Mouse (Mus musculus) spleen, postnatal 4 days (tissue): ENCODE data around the gene Nphs1.

Source experiments
- DNase-seq, 2 experiments: peaks; one replicate each; pipeline ENCODE4 v3.0.0; 2022; ENCODE audit warnings: low spot score in 2 of 2

Nphs1 gene

DNA sequence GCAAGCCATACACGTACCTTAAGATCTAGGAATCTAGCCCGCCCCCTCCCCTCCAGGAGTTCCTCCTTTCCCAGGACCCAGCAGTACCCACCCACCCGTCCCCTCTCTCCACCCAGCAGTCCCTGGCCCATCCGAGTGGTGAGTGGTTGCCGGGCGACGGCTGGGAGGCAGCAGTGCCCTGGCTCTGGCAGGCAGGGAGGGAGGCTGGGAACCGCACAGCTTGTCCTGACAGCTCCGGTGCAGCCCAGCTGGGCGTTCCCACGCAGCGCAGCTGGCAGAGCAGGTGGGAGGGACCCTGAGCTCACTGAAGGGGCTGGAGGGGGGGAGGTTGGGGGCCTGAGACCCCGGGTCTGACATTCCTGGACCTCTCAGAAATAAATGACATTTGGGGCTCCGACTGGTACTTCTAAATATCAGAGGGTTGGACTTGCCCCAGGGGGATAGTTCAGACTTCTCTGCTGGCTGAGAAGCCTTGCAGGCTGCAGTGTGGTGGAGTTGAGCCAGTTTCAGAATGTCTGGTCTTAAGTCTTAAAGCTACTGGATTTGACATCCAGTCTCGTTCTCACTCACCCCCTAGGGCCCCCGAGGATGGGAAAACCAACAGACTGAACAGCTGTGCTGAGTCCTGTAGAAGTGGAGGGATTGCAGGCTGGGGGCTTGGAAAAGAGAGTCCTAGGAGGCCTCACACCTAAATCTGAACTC is at the start of gene Nphs1, which contains the start of gene Kirrel2:
Nphs1 (plus strand) TSS at position 687 of the 702 bp plus-strand sequence.
Kirrel2 (minus strand) TSS at position 62 of the 702 bp plus-strand sequence.
- DNase-seq = no peak

DNA sequence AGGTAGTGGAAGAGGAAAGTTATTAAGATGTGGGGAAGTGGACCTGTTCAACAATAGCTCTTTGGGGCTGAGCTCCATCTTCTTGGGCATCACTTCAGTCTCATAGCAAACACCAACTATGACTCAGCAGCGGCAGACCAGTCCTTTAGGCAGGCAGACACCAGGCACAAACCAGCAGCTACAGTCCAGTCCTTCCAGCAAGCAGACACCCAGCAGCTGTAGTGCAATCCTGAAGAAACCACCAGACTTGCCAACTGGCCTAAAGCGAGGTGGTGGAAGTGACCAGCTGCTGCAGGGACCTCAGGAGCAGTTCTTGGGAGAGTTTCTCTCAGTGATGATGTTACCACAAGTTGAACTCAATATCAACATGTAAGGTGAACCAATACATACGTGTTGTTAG is 49.5 kb upstream of the Nphs1 start:
- no peak for DNase-seq

DNA sequence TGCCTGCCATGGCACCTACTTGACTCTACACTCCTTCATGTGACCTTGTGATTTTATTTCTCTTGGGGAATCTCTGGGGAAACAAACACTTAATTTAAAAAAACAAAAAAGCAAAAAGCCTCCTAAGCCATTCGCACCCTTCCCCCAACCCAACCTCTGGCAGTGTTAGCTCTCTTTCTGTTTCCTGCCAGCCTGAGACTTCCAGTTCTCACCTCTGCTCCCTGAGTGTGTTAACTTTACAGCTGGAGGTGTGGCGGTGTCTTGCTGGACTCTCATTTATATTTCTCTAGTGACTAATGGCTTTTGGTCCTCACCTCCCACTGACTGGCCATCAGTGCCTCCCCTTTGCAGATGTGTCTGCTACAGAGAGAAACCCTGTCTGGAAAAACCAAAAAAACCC is 48.3 kb upstream of the Nphs1 start:
- no peak for DNase-seq

DNA sequence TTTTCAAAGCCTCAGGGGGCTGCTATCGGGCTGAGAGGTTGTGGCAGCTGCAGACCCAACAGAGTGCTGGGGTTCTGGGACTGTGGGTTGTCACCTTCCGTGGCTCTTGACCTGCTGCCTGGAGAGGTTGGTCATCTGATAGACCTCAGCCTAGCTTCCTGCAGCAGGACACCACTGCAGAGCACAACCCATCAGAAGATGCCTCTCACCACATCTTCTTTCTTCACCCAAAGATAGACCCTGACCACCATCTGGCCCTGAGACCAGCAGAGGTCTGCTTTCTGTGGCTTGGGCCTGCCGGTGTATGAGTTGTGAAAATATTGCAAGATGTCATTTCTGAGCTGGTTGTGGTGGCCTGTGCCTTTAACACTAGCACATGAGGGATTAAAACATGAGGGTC is 47.1 kb upstream of the Nphs1 start:
- no peak for DNase-seq

DNA sequence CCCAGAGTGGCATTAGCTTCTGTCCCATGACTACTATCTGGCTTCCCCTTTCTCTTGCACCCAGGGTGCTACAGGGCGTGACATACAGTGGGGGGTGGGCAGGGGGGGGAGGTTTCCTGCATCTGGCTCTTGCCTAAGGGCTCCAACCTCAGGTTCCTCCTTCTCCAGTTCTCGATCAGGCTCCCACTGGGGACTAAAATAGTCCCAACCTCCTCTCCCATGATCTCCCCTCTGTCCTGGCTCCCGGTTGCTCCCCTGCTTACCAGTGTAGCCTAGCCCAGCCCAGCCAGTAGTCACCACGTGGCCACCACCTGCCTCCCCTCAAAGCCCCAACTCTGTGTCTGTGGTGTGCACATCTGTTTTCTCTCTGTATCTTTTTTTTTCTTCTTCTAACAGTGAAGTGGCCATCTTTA is 45.4 kb upstream of the Nphs1 start:
- DNase-seq = peak; percentile 46 to 75

DNA sequence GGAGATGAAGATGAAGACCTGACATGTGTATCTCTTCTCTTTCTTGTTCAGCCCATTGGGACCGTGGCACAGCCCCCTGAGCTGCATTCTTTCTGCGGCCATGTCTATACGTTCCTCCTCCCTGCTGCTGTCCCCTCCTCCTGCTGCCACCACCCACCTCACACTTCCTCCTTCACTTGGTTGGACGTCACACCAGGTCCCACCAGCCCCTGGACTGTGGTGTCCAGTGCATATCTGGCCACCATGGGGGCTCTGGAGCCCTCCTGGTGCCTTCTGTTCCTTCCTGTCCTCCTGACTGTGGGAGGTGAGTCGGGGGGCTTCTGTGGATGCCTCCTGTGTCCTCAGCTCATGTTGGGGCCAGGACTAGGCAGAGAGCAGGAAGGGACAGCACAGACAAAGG is 44.5 kb upstream of the Nphs1 start, which contains the start of gene Tyrobp:
Tyrobp (plus strand) TSS at position 165 of the 400 bp plus-strand sequence.
- peak; percentile 48 to 76 for DNase-seq

DNA sequence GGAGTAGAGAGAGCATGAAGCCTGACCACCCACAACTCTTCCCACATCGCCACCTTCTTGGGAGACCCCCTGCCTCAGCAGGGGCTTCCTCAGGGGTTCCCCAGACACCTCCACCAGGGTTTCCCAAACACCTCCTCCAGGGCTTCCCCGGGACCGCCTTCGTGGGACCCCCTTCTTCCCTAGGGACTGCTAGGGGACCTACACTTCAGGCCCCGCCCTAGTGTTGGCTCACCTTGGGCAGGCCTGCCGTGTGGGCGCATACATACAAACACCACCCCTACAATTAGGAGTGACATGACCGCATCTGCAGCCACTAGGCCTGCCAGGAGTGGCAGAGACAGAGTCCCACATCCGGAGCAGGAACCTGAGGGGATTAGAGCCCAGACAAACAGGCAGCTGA is 40.3 kb upstream of the Nphs1 start:
- DNase-seq = peak in 1 of 2 experiments; percentile 35

DNA sequence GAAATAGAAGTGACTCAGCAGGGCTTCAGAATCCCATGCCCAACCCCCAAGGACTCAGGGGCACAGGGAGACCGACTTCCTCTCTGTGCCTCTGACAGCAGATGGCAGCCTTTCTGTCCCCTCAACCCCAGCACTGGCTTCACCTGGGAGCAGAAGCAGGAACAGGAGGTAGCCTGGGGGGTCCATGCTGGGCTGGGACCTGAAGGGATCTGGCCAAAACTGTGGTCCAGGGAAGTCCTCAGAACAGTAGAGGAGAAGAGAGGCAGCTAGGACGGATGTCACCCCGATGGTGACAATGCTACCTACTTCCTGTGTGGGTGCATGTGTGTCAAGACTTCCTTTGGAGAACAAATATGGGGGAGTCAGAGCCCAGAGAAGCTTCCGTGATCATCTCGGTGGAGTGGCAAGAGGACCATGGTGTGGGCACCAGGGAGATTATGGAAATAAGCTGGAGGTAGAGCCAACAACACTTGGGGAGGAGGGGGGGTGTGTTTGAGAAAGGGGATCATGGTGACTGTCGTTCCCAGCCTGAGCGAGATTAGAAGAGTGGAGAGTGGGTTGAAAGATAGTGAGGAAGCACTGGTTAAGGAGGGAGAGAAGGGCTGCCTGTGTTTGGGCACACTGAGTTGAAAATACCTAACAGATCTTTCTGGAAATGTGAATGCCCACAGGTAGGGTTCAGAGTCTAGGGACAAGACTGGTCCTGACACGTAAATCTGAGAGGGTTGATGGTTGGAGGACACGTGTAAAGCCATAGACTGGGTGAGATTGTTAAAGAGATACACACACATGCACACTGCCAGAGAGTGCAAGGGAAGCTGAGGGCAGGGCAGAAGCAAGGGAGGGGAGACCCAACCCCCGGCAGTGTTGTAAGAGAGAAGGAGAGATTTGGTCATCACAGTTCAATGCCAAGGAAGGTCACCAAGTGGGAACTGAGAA is 38.3 kb upstream of the Nphs1 start, which contains the start of gene Hcst:
Hcst (minus strand) TSS at position 294 of the 939 bp plus-strand sequence.
- DNase-seq = peak in 1 of 2 experiments; percentile 47

DNA sequence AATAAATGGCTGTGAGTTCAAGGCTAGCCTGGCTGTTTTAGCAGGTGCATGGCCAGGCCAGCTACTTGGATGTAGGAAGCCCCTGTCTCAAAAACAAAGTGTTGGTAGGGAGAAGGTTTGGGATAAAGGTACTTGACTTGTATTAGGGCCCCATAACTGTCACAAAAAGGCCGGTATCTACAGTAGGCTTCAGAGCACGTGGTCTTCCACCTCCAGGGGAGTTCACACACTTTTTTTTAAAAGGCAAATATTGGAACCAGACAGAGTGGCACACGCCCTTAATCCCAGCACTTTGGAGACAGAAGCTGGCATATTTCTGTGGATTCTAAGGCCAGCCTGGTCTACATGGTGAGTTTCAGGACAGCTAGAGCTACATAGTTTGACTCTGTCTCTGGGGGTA is 37.4 kb upstream of the Nphs1 start:
- DNase-seq = no peak

DNA sequence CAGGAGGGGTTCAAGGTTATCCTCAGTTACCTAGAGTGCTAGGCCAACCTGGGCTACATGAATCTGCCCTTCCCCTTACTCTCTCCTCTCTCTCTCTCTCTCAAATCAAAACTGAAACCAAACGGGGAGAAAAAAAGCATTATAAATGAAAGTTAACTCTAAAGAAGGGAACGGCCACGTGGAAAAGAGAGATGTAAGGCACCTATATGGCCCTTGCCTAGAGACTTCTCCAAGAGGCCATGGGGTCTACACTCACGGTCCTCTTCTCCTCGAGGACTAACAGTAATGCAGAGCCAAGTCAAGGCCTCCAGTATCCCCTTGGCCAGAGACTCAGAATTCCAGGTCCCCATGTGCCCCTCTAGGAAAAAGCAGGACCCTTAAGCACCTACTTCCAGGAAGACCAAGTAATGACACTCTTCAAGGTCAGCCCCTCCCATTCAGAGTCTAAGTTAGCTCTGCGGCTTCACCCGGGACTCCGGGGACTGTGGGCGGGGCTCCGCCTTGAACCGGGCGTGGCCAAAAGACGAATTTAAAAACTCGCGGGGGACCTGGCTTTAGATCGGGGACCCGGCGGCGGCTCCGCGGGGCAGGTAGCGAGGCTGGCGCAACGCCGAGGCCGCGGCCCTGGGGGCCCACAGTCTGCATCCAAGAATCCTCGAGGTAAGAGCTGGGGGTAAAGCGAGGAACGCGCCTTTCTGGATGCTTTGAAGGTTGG is 36.8 kb upstream of the Nphs1 start, which contains the start of gene Nfkbid:
Nfkbid (plus strand) TSS at position 558 of the 715 bp plus-strand sequence.
- DNase-seq = peak; percentile 84 to 89

DNA sequence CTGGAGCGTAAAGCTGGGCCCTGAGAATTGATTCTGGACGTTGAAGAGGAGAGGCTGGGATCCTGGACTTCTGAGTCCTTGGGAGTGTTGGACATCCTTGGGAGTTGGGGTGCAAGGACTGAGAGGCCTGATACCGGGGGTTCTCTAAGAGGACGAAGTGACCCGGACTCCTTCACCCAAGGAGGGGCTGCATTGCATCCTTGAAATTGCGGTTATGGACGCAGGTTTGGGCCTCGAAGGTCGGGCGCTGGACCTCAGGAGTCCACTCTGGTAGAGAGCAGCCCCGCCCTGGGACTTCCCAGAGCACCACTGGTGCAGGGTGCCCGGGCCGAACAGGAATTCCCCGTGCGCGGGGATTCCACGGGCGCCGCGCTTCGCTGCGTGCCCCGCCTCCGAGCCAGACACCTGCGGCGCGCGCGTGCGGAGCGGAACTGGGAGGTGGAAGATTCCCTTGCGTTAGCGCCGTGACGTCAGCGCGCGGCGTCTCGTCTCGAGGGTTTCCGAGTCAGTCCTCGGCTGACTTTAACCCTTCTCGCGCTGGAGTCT is 36.2 kb upstream of the Nphs1 start:
- DNase-seq = peak; percentile 86 to 92

DNA sequence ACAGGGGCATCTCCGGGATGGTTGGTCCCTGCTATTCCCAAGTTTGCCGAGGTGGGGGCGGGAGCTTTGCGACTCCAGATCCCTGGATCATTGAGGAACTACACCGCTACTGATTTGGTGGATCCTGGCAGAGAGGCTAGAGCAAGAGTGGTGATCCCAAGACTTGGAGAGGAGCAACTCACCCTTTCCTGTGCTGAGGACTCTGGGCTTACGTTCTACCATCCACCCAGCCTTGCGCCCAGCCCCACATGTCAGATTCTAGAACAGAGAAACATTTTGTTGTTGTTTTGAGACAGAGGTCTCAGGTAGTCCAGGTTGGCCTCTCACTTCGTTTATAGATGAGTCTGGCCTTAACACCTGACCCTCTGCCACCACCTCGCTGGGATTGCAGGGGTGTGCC is 35.6 kb upstream of the Nphs1 start:
- DNase-seq = no peak

DNA sequence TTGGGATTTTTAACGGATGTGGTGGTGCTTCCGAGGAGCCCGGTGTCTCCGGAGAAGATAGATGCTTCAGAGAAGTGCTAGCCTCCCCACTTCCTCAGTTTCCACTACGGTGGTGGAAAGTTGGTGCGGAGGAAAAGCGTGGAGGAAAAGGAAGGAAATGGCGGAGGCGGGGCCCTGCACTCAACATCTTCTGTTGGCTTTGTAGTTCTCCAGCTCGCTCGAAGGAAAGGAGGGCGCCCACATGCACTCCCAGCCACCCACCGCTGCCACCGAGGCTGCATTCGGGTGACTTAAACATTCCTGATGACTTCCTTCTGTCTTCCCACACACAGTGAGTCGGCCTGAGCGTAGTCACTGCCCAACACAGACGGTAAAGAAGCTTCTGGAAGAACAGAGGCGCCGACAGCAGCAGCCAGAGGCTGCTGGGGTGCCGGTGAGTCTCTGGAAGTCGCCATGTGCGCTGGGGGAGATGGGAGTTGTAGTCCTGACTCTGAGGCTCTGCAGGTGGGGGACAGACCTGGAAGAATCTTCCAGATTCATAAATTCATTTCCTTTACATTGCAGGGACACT is 35.0 kb upstream of the Nphs1 start:
- DNase-seq = no peak

DNA sequence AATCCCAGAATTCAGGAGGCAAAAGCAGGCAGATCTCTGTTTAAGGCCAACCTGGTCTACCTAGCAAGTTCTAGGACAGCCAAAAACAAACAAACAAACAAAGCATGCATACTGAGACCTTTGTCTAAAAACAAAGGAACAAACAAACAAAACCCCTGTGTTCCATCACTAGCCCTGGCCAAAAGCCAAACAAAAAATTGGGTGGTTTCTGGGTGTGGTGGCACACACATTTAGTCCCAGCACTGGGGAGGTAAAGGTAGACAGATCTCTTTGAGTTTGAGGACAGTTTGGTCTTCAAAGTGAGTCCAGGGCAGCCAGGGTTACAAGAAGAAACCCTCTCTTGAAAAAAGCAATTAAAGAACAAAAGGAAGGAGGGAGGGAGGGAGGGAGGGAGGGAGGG is 28.8 kb upstream of the Nphs1 start:
- DNase-seq = no peak

DNA sequence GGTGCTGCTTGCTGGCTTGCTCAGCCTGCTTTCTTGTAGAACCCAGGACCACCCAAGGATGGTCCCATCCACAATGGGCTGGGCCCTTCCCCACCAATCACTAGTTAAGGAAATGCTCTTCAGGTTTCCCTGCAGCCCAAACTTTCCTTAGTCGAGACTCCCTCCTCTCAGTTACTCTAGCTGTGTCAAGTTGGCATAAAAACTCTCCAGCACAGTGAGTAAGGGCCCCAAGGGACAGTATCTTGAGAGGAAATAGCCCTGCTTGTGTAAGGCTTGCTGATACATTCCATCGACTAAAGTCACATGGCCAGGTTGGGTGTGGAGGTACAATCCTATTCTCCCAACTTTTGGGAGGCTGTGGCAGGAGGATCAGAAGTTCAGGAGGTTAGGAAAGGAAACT is 27.9 kb upstream of the Nphs1 start:
- no peak for DNase-seq

DNA sequence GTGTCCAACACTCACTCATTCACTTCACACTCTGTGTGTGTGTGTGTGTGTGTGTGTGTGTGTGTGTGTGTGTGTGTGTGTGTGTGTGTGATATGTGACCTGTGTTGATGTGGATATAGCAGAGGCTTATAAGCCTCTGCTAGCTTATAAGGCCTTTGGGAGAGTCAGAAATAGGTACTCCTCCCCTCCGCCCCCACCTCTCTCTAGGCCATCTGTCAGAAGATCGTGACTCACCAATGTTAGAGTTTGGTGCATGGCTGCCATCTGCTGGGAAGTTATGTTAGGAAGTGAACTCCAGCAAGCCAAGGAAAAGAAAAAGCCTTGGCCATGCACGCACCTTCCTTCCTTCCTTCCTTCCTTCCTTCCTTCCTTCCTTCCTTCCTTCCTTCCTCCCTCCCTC is 26.3 kb upstream of the Nphs1 start:
- DNase-seq = peak in 1 of 2 experiments; percentile 47

DNA sequence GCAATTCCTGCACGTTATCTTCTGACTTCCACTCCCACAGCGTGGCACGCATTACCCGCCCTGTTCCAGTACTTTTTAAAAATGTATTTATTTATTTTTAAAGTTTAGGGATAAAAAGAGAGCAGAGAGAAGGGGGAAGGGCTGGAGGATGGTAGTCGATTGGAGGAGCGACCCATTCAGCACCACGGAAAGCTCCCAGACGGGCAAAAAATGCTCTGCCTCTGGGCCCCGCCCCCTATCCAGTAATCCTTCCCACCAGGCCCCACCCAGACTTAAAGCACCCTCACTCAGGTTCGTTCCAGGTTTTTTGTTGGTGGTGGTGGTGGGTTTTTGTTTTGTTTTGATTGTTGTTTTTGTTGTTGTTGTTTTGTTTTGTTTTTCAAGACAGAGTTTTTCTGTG is 23.9 kb upstream of the Nphs1 start:
- DNase-seq = peak in 1 of 2 experiments; percentile 31

DNA sequence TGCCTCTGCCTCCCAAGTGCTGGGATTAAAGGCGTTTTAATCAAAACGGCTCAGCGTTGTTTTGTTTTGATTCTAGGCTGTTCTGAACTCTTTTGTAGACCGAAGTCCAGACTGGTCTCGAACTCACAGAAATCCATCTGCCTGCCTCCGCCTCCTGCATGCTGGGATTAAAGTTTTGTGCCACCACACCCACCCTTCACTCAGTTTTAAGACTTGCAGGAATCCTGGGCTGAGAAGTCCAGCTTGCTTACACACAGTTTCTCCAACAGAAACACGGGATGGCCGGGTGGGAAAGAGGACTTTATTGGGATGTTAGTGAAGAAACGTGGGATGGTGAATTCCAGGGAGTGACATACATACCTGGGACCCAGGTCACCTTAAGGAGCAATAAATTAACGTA is 23.4 kb upstream of the Nphs1 start:
- DNase-seq = no peak

DNA sequence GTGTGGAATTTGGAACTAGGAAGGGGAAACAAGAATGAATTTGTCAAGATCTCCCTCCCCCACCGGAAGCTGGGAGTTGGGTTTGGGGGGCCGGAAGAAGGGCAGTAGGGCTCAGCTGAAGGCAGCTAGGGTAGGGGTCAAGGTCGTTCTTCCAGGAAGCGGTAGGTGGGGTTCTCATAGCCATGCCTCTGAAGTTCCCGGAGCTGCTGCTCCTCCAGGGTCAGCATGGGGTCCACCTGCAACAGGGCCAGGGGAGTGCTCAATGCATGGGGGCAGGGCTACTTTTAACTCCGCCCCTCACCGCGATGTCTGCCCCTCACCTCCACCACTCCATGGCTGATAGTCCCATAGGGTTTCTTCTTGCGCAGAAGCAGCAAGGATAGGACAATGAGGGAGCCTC is 23.0 kb upstream of the Nphs1 start:
- no peak for DNase-seq

DNA sequence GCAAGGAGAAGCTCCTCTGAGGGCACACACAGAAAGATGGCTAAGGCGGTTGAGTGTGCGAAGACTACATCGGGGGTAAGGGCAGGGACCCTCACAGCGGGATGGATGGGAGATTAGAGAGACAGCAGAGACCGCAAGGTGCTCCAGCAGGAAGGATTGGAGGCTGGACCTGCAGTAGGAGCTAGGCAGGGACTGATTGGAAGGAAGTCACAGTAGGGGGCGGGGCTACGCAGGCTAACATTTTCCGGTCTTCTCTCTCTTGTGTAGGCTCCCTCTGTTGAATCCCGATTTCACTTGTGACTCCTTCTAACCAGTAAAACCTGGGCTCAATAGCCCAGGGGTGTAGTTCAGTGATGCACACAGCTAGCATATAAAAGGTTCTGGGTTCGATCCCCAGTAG is 21.2 kb upstream of the Nphs1 start:
- no peak for DNase-seq

DNA sequence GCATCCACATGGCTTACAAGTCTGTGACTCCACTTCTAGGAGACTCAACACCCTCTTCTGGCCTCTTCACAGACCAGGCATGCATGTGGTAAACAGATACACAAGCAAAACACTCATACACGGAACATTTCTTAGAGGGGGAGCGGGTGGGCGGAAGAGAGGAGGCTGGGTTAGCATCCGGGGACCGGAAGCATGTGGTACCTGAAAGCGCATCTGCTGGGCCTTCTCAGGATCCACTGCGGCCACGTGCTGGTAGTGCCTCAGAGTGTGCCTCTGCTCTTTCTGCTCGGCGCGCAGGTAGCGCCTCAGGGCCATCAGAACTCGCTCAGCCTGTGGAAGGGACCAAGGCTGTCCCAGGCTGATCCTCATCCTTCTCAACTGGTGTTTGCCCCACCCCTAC is 18.4 kb upstream of the Nphs1 start:
- no peak for DNase-seq
